9 mouse cellular contexts compared by ENCODE assay signal in genomic region chr2:90566773-90567528, GRCm38 (mm10). TPM values are rescaled to one million over a fixed set of nuclear protein-coding genes. Genes with fewer than 3 reads are reported as not detected.
DNase-seq lines count a peak whose midpoint lies in the region; ATAC-seq and TF ChIP-seq lines count a peak whose summit lies in the region.
"Had no signal": no experiment of that assay in that cellular context is flagged by ENCODE, and none has a peak within 500 bp of the region (broad histone marks: within the 10 kb centered on the region; RNA-seq: fewer than 3 reads in every experiment).

No protein-coding gene starts in this region.

- H3K27me3 ChIP-seq in liver, embryonic 11.5 days (replicated peaks; ENCODE audit: control insufficient read depth, insufficient read depth, low read length), result no peaks in the 10 kb centered on the region
- no peaks in the 10 kb centered on the region for H3K27me3 ChIP-seq in forebrain, postnatal 0 days (ENCODE audit: insufficient read depth, low read length)
- H3K27me3 ChIP-seq: hindbrain, embryonic 15.5 days had no signal

- H3K9ac ChIP-seq in liver, embryonic 11.5 days (ENCODE audit: low read depth, low read length), result peak overlapping the region; percentile 57
- no peak overlapping the region for H3K9ac ChIP-seq in forebrain, postnatal 0 days
- H3K9ac ChIP-seq: hindbrain, embryonic 15.5 days had no signal

- peak overlapping the region; percentile 47 for H3K4me2 ChIP-seq in liver, embryonic 11.5 days
- H3K4me2 ChIP-seq in forebrain, postnatal 0 days (ENCODE audit: low read depth), result no peak overlapping the region
- H3K4me2 ChIP-seq: hindbrain, embryonic 15.5 days had no signal

- no peak for DNase-seq in layer of hippocampus, adult 2 months (ENCODE audit: low spot score in 2 of 2)
- DNase-seq in layer of hippocampus, adult 9-11 months, result no peak
- DNase-seq in brain, embryonic 14.5 days (ENCODE audit: low read depth), result peak; percentile 47
- peak; percentile 77 for DNase-seq in cerebellum, postnatal 36 days
- DNase-seq in liver, embryonic 11.5 days (ENCODE audit: low spot score), result no peak
- no peak for DNase-seq in T-cell, adult 2 months (ENCODE audit: low spot score)
- no peak for DNase-seq in forebrain, postnatal 0 days
- no peak for DNase-seq in thymus, postnatal 25 days

- no peak for TF ChIP-seq CTCF in layer of hippocampus, adult 2 months (conservative IDR thresholded peaks at IDR 0.05)
- TF ChIP-seq CTCF in brain, embryonic 14.5 days (IDR thresholded peaks at IDR 0.05; ENCODE audit: borderline replicate concordance, extremely low read depth, insufficient read depth, insufficient read length), result no peak
- no peak for TF ChIP-seq CTCF in forebrain, postnatal 0 days (IDR thresholded peaks at IDR 0.05; ENCODE audit: low read depth)

- H3K4me3 ChIP-seq in layer of hippocampus, adult 2 months, result no peak overlapping the region
- H3K4me3 ChIP-seq in liver, embryonic 11.5 days (ENCODE audit: low read depth, low read length), result no peak overlapping the region
- H3K4me3 ChIP-seq in forebrain, postnatal 0 days (ENCODE audit: low read depth, low read length), result no peak overlapping the region
- H3K4me3 ChIP-seq: hindbrain, embryonic 15.5 days had no signal

- no peak for TF ChIP-seq POLR2A in brain, embryonic 14.5 days (IDR thresholded peaks at IDR 0.05; ENCODE audit: borderline replicate concordance, extremely low read depth, insufficient read depth, insufficient read length, poor library complexity, severe bottlenecking)

- no peaks in the 10 kb centered on the region for H3K9me3 ChIP-seq in liver, embryonic 11.5 days (ENCODE audit: control insufficient read depth, low read length)
- no peaks in the 10 kb centered on the region for H3K9me3 ChIP-seq in forebrain, postnatal 0 days (ENCODE audit: low read length)
- H3K9me3 ChIP-seq: hindbrain, embryonic 15.5 days had no signal

- ATAC-seq in liver, embryonic 11.5 days (replicated peaks; ENCODE audit: low FRiP score), result no peak
- ATAC-seq in forebrain, postnatal 0 days, result no peak

- 72% methylated on average over 8 of the region's 8 CpGs for WGBS in liver, embryonic 11.5 days
- 67% methylated on average over 8 of the region's 8 CpGs for WGBS in forebrain, postnatal 0 days

- no peaks in the 10 kb centered on the region for H3K36me3 ChIP-seq in liver, embryonic 11.5 days (ENCODE audit: control insufficient read depth, insufficient read depth, low read length)
- no peaks in the 10 kb centered on the region for H3K36me3 ChIP-seq in forebrain, postnatal 0 days (ENCODE audit: insufficient read depth)
- H3K36me3 ChIP-seq: hindbrain, embryonic 15.5 days had no signal

- H3K27ac ChIP-seq in layer of hippocampus, adult 2 months, result peak overlapping the region; percentile 43; the same call in 1 of the 2 replicates
- peak overlapping the region; percentile 88 for H3K27ac ChIP-seq in liver, embryonic 11.5 days (ENCODE audit: low read depth, low read length)
- H3K27ac ChIP-seq in forebrain, postnatal 0 days (ENCODE audit: low read depth, low read length), result no peak overlapping the region
- H3K27ac ChIP-seq: hindbrain, embryonic 15.5 days had no signal

- peaks cover 50% of the 10 kb centered on the region for H3K4me1 ChIP-seq in liver, embryonic 11.5 days (replicated peaks; ENCODE audit: control insufficient read depth, insufficient read depth, low read length)
- H3K4me1 ChIP-seq in forebrain, postnatal 0 days (ENCODE audit: insufficient read depth), result 0 out of 2 replicates have a peak, but pooled peaks cover 3% of the 10 kb centered on the region

RNA-seq across cellular contexts. Expression of gene Ptprj, which starts 13.5 kb away (rescaled TPM):
- 100 to 1,000 TPM; 128 to 130 TPM for total RNA-seq in layer of hippocampus, adult 2 months (2021)
- 6.1 and 11.7 TPM in 2 replicates for polyA plus RNA-seq in brain, embryonic 14.5 days (2012; rRNA removed)
- polyA plus RNA-seq in liver, embryonic 11.5 days (2014; fragmentation: Nextera tagmentation; extraction: Ambion mirVana), result 5.1 TPM in 2 replicates
- 29.9 and 34.0 TPM in 2 replicates for total RNA-seq in forebrain, postnatal 0 days (2014; rRNA removed)
- polyA plus RNA-seq in forebrain, postnatal 0 days (2015; fragmentation: Nextera tagmentation; extraction: Ambion mirVana), result 2.5 and 3.9 TPM in 2 replicates

Comparison
In these comparisons a context has a peak if more than half of its experiments do, and no peak if none do; other contexts are left out.
1. DNase-seq: peak in brain, embryonic 14.5 days (single experiment) and cerebellum, postnatal 36 days (2 of 2); none in layer of hippocampus, adult 2 months (0 of 2), layer of hippocampus, adult 9-11 months (single experiment), liver, embryonic 11.5 days (single experiment), T-cell, adult 2 months (single experiment), forebrain, postnatal 0 days (single experiment) and thymus, postnatal 25 days (single experiment).